Mouse (Mus musculus) heart, adult 18-20 months (tissue): ENCODE data around the gene Fam186a. TPM values are rescaled to one million over a fixed set of nuclear protein-coding genes. Genes with fewer than 3 reads are reported as not detected.
"Not testable (repeated sequence)": the region's sequence is repeated elsewhere in the genome, so short reads cannot be mapped to it uniquely, and the experiment has no call there.

Source experiments
- DNase-seq, 2 experiments: peaks; one replicate each; pipeline ENCODE4 v3.0.0; 2021 to 2022; ENCODE audit warnings: mixed read lengths in 1 of 2
- total RNA-seq, 2 experiments: library from RNA; stranded (reverse); gene quantifications; 2 replicates each; pipeline ENCODE4 v1.2.3; 2021

Fam186a gene
- total RNA-seq, 2 experiments from 2014 or later: 0.07 to 0.15 TPM

GRCm38 (mm10) chr15:99934501-99934900 is 32.4 kb downstream of the Fam186a start:
- no peak for DNase-seq

- no peak for DNase-seq
Observed at GRCm38 (mm10) chr15:99931231-99931630, 35.6 kb downstream of the Fam186a start.

GRCm38 (mm10) chr15:99919601-99920158 is 47.2 kb downstream of the Fam186a start:
- DNase-seq: no peak

GRCm38 (mm10) chr15:99917264-99917663 is 49.6 kb downstream of the Fam186a start:
- no peak for DNase-seq

- DNase-seq: no peak
Observed at GRCm38 (mm10) chr15:99914613-99915012, 52.2 kb downstream of the Fam186a start.

- no peak for DNase-seq
Observed at GRCm38 (mm10) chr15:99911785-99912184, 55.1 kb downstream of the Fam186a start.

- DNase-seq: peak in 1 of 2 experiments; percentile 49
Observed at GRCm38 (mm10) chr15:99909339-99909996, 57.4 kb downstream of the Fam186a start.

GRCm38 (mm10) chr15:99907514-99907913 is 59.3 kb downstream of the Fam186a start:
- DNase-seq: no peak

DNA sequence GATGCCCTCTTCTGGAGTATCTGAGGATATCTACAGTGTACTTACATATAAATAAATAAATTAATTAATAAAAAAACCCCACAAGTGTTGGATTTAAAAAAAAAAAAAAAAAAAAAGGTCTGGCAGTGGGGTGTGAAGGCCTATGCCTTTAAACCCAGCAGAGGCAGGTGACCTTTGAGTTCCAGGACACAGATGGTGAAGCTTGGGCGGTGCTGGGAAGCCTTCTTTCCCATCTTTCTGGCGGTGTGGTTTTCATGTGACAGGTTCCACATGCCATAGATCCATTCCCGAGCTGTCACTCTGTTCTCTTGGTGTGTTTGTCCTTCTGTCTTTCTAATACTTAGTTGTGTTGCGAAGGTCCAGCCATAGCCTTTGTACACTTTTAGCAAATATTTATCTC is 59.8 kb downstream of the Fam186a start:
- DNase-seq: no peak

DNA sequence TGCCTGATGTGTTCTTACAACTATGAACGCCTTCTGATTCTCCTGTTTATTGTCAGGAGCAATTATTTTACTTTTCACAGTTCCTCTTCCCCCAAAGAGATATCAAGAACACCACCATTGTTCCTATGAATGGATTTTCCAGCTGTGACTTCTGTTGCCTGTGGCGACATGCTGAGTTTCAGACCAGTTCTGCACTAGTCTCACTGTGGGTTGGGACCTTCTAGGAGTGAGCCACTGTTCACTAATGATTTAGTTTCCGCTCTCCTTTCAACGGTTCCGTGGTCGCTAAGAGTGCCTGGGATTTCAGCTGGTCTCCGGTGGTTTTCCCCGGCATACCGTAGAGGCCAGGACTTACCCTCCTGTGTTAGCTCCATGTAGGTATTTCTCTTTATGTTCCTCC is 62.0 kb downstream of the Fam186a start:
- peak; percentile 6 to 25 for DNase-seq

GRCm38 (mm10) chr15:99904333-99904732 is 62.5 kb downstream of the Fam186a start:
- DNase-seq: peak; percentile 84 to 88

DNA sequence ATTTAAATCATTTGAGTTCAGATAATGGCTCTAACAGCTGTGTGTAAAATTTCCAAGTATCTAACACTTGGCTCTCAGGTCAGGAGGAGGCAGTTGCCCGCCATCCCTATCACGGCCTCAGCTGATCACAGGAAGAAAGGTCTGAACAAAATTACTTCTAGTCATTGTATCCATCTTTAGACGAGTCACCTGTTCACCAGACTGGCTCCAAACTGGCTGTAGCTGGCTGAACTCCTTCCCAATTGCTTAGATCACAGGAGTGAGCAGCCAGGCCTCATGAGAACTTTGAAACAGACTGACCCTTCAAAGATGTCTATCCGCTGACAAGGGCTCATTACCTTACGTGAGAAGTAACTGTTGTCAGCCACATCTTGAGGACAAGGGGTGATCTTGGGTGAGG is 63.6 kb downstream of the Fam186a start:
- DNase-seq: no peak

DNA sequence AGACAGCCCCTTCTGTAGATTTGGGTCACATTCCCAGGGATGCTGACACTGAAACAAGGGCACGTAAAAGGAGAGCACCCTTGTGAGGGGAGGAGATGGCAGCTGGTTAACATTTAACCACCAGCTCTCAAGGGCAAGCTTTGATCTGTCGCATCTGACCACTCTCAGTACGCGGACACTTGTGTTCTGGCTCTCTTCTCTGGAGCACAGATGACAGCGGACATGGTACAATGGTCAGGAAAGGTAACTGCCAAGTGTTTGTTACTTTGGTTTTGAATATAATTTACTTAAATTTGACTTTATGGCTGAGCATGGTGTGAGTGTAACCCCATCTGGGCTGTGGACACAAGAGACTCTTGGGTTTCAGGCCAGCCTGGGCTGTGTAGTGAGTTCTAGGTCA is 64.1 kb downstream of the Fam186a start:
- no peak for DNase-seq

- no peak for DNase-seq
Observed at GRCm38 (mm10) chr15:99896621-99897020, 70.2 kb downstream of the Fam186a start.

DNA sequence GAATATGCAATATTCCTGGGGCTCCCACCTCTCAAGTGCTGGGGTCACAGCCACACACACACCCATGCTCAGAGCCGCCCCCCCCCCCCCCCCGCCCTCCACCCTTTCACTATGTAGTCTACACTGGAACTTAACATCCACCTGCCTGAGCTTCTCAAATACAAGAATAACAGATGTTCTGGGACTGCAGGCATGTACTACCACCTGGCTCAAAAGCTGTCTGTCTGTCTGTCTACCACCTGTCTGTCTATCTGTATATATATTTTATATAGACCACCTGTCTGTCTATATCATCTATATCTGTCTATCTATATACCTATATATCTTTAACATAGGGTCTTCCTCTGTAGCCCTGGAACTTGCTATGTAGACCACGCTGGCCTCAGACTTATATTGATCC is 75.5 kb downstream of the Fam186a start:
- DNase-seq: no peak

GRCm38 (mm10) chr15:99890412-99891236 is 76.2 kb downstream of the Fam186a start:
- DNase-seq: peak in 1 of 2 experiments; percentile 14

GRCm38 (mm10) chr15:99889275-99889874 is 77.5 kb downstream of the Fam186a start:
- peak in 1 of 2 experiments; percentile 39 for DNase-seq

- not testable (repeated sequence) for DNase-seq
Observed at GRCm38 (mm10) chr15:99887130-99887529, 79.7 kb downstream of the Fam186a start.

DNA sequence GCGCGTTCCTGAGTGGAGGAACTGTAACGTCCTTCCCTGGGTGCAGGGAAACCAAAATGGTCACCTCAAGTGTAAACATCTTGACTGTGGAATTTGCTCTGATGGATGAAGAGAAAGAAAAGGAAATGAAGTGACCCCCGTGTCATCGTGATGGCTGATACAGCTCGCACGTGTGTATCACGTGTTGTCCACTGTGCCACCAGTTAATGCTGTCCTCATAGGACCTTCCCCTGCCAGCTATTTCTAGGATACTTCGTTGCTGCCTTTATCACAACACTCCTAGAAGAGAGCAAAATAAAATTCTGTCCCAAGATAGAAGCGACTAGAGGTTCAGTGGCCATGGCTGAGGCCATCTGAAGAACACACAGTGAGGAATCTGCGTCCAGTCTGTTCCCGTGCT is 82.8 kb downstream of the Fam186a start:
- no peak for DNase-seq

GRCm38 (mm10) chr15:99878541-99878940 is 88.3 kb downstream of the Fam186a start:
- DNase-seq: no peak

GRCm38 (mm10) chr15:99875334-99875869 is 91.5 kb downstream of the Fam186a start, which contains the start of gene Lima1:
Gene Lima1 (minus strand): TSS chr15:99875456.
- peak; percentile 88 to 93 for DNase-seq

DNA sequence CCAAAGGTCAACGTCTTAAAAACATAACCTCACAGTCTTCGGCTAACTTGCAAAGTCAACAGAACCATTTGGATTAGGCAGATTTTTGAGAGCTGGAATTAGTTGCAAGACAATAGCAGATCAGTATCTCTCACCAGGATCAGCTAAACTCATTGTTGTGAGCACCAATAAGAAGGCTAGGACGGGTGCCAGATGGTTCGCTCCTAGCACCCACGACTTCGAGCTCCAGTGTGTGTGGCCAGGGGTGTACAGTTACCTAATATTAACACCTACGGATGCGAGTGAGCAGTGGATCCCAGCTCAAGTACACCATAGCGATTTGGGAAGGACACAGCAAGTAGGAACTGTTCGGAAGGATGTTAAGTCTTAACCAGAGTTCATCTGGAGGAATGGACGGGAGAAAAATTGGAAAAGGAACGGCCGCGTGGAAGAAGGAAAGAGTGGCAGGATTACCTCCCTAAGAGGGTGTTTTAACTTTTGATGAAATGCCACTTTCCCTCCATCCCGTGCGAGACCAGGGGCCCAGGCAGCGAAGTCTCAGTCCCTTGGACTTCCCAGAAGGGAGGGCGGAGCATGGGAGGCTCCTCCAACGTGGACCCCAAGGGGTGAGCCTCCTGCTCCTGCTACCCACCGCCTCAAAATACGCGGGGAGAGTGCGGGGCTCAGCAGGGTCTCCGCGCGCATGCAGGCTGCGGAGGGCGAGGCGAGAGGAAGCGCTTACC is 92.1 kb downstream of the Fam186a start:
- peak; percentile 47 to 52 for DNase-seq
